Mouse (Mus musculus): ENCODE data around the gene Tbc1d8.

DNA sequence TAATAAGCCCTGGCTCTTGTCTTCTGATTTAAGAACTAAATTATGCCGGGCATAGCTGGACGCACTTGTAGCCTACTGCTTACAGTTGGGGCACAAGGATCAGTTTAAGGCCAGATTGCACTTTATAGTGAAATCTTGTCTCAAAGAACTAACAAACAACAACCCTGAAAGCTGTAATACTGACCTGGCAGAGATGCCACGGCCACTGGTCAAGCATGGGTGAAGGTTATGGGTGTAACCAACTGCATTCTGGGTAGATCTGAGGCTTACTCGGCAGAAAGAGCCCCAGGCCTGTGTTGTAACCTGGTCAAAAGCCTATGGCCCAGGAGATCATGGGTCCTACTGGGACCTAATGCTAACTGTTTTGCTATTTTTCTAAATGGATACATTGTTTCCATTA is 26.4 kb downstream of the Tbc1d8 start:
- TF ChIP-seq CTCF (IDR thresholded peaks at IDR 0.05): no peak
- no peak for TF ChIP-seq EP300 (IDR thresholded peaks at IDR 0.05; ENCODE audit: insufficient read depth, low read depth, low read length)
- no peak for TF ChIP-seq POLR2A (IDR thresholded peaks at IDR 0.05; ENCODE audit: insufficient read depth, low read depth, low read length)

All from heart, adult 2 months (tissue).